Mouse (Mus musculus) cerebellum, adult 18-20 months (tissue): Measurements from ENCODE around the gene Tef.
A peak's percentile ranks its signal among the peaks of the same experiment; 100 is the strongest.

Experiments used
- DNase-seq, 2 experiments: peaks; one replicate each; pipeline ENCODE4 v3.0.0; 2021

Gene Tef

DNA sequence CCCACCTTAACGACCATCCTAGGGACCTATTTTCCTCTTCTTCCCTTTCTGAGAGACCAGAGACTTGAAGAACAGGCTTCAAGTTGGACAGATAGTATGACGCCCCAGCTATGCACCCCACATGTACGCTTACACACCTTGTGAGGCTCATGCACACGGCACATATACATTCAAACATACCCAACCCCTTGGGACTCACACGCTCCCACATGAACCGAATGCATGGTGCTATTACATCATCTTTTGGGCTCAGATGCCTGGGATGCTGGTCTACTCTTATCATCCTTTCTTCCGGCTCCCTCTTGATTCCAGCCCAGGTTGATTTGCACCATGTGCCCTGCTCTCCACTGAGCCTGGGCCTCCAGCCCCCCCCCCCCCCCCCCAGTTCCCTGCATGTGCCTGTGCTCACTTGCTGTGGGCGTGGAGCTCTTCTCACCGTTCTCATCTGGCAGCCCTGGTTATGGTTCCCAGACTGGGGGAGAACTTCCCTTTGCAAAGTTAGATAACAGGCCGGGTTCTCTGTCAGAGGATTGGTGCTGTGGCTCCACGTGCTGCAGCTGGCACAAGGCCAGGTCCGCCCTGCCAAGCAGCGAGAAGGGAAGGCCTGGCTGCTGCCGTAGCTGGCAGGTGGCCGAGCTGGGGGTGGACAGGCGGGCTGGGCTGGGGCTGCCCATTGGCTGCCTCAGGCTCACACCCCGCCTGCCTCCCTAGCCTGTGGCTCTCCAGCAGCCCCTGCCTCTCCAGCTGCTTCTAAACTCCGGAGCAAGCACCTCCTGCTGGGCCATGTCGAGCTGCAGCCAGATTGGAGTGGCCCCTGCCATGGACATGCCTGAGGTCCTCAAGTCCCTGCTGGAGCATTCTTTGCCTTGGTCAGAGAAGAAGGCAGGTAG is at the start of gene Tef:
TSS of gene Tef (plus strand) at position 421 of the 890 bp plus-strand sequence.
- DNase-seq = peak; percentile 99 to 100

DNA sequence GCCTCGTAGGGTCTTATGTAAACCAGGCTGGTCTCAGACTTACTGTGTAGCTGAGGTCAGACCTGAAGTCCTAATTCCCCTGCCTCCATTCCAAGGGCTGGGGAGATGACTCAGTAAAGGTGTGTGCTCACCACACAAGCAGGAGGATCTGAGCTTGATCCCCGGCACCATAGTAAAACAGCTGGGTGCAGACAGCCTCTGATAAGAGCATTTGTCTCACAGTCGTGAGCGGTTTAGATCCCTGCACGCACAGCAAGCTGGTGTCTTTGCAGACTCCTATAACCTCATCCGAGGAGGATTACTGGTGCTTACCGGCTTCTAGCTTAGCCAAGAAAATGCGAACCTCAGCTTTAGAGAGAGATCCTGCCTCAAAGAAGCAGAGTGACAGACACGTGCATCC is 48.6 kb upstream of the Tef start:
- DNase-seq = no peak

DNA sequence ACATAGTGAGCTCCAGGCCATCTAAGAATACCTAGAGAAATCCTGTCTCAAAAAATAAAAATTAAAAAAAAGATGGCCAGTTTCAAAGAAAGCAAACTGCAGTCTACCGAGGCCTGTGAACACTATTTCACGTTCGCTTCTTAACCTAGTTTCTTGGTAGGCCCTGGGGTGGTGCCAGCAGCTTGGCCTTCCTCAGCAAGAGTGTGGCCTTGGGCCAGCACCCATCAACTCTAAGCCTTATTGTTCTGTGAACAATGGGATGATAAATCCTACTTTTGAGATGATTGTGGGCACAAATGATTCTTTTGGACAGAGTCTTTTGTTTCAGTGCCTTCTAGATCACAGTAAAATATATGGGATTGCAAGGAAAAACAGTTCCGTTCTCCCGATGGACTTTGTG is 43.5 kb upstream of the Tef start:
- peak; percentile 64 to 66 for DNase-seq

DNA sequence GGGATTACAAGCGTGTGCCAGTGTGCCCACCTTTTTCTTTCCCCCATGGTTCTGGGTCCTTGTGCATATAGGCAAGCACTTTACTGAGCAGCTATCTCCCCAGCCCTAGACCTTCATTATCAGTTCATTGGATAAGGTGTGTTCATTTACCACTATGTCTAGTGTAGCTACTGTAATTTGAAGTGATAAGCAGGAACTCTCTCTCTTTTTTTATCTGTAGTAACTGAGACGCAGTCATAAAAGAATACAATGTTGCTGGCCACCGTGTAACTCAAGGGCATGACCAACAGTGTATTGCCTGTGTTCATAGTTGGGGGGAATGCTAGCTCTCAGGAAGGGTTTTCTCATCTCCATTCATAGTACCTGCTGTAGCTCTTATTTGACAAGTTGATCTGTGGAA is 42.7 kb upstream of the Tef start:
- DNase-seq = no peak

DNA sequence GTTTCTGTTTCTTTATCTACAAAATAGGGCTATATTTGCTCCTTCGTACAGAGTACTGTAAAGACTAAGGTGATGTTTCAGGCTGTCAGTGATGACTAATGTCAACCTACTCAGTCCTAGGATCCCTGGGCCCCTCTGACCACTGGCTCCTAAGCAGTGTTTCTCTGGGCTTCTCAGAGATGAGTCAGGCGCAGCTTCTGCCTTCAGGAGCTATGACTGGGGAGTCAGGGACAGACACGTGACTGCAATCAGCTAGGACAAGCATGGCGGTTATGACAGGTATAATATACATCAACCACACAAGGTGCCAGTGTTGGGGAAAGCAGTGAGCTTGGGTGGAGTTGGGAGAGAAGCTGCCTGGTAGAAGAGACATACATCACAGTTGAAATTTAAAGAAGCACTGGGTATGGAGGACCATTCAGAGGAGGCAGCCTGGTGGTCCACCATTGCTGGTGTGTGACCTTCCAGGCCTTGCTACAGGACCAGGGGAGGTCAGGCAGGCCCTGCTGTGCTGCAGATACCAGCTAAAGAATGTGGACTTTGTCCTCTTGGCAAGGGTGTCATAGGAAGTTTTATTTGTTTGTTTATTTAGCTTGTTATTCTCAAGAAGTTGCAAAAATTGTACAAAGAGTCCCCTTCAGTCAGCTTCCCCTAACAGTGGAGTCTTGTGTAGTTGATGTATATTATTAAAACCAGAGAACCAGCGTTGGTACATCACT is 41.7 kb upstream of the Tef start:
- no peak for DNase-seq

DNA sequence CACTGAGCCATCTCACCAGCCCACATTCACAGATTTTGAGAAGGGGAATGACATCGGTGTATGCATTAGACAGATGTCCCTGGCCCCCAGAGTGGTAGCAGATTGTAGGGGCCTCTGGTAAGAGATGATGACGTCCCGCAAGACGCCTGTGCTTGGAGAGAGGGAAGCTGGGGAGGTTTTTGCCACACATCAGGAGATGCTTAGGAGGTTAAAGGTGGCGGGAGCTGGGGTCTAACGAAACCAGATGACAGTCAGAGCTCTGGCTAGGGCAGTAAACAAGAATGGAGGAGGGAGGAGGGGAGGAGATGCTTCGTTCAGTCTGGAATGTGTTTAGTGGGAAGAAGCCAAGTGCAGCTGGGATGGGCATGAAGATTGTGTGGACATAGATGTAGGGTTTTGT is 40.8 kb upstream of the Tef start:
- DNase-seq = no peak

DNA sequence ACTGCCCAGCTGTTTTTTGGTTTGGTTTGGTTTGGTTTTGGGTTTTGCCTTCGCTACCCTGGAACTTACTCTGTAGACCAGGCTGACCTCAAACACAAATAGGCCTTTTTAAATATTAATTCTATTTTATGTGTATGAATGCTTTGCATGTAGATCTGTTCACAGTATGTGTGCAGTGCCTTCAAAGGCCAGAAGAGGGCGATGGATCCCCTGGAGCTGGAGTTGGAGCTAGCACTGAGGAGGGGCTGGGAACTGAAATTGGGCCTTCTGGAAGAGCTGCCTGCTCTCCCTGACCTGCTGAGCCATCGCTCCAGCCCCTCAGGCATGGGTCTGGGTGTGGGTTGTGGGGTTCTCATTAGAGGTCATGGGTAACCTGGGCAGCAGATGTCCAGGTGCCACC is 40.3 kb upstream of the Tef start:
- no peak for DNase-seq

DNA sequence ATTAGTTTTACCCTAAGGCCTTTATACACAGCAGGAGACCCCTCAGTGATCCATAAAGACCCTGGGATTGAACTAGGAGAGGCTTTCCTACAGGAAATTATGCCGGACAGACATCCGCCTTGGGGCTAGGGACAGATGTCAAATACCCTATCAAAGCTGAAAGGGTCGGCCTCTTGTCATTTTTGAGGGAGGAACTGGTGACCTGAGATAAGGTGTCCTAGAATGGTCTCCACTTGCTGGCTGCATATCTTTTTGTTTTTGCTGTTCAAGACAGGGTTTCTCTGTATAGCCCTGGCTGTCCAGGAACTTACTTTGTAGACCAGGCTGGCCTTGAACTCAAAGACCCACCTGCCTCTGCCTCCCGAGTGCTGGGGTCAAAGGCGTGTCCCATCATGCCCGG is 37.6 kb upstream of the Tef start:
- no peak for DNase-seq

DNA sequence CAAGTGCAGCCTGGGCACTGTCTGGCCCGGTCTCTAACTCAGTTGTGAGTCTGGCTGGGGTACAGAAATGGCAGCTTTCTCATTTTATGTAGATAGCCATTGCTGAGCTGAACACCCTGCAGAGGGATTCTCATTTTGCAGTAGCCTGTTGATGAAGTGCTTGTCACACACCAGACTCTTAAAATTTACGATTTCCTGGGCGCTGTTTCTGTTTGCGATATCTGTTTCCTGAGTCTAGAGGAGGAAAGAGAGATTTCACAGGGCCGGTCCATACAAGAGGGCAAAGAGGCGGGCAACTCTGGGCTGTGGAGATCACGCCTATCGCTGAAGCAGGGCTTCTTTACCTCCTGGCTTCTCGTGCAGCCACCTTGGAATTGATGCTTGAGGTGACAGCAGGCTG is 36.6 kb upstream of the Tef start:
- DNase-seq = no peak

DNA sequence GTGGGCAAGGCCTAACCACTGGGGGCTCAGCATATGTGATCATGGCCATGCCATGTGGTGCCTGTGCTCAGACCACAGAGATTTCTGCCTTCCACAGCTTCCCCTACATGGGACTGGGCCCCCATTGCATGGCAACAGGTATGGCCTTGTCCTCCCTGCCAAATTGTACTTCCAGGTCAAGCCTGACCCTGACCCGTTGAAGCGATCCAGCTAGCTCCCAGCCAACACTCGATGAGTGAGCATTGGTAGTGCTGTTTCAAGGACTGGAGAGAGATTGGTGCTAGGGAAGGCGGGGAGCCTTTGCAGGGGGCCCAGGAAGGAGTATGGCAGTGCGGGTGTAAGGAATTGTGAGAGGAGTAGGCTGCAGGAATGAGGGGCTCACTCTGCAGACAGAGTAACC is 35.8 kb upstream of the Tef start:
- no peak for DNase-seq

DNA sequence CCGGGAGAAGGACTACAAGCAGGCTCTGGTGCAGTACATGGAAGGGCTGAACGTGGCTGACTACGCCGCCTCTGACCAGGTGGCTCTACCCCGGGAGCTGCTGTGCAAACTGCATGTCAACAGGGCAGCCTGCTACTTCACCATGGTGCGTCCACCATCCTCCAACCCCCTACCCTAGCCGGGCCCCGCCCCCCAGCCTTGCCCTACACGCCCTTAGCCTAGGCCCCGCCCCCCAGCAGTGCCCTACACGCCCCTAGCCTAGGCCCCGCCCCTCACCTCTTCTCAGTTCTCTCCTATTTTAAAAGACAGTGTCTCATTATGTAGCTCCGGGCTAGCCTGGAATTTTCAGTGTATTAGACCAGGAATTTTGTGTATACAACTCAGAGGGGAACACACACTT is 33.2 kb upstream of the Tef start:
- no peak for DNase-seq

DNA sequence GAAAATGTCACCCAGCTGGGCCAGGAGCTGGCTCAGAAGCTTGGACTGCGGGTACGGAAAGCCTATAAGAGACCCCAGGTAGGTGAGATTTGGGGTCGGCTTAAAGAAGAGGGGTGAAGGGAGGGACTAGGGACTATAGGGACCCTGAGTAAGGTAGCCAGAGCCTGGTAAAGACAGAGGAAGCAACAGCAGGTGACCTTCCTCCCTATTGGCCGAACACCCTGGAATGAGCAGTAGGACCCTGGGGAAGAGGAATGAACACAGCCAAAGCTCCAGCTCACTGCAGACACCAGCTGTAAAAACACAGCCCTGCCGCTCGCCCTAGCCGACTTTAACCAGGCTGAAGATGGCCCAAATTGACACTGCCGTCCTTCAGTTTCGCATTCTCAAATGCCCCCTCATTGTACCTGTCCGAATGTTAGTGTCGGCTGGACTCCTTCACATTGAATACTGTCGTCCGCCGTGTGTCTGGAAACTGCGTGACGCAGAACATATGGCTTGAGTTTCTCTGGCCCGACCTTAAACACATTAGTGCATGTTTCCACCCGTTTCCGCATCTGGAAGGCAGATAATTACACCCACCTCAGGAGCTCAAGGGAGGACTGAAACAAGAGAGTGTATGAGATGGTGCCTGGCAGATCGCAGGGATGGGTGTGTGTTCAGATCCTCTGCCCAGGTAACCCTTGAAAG is 29.6 kb upstream of the Tef start:
- no peak for DNase-seq

DNA sequence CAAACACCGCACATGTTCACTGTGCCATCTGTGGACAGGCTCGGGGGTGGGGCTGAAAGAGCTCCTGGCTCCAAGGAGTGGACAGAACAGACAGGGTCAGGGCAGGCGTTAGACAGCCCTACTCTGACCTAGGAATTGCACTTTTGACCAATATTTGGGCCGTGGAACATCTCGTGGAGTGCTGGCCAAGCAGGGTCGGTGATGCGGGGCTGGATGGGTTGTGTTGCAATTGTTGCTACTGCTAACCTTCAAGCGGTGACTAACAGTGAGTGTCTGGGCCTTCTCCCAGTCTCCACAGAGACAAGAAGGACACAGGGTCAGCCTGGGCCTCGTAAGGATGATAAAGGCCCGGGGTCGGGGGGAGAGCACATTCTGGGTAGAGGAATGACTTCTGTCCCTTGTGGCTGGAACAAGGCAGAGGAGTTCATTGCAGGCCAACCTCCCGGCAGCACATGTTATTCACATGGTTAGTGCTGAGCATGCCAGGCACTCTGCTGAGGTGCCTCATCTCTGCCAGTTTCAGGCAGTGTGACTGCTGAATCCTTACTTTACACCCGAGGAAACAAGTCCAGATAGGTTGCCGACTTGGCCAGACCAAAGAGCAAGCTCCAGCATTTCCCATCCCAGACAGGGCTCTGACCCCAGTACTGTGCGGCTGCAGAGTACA is 27.6 kb upstream of the Tef start:
- peak; percentile 55 to 58 for DNase-seq

DNA sequence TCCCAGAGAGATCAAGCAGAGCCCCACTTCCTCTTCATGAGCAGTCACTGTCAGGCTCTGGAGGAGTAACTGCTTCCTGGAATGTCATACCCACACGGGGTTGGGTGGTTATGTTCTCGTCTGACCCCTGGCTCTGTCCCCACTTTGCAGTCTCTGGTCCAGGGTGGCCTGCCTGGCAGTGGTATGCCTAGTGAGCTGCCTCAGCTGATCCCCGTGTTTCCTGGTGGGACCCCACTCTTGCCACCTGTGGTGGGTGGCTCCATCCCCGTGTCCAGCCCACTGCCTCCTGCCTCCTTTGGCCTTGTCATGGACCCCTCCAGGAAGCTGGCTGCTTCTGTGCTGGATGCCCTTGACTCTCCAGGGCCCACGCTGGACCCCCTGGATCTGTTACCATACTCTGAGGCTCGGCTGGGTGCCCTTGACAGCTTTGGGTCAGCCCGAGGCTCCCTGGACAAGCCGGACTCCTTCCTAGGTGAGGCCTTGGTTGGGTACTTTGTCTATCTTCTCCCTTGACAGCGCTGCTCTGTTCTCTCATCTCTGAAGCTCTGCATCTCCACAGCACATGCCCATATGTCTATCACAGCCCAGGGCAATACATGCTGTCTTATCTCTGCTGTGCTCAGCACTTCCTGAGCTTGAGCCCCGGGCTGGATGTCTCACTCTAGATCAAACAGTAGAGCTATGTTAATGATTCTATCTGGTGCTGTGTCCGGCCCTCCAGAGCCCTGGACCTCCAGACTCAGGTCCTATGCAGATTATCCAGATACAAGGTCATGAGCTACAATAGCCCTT is 25.4 kb upstream of the Tef start:
- DNase-seq = no peak

DNA sequence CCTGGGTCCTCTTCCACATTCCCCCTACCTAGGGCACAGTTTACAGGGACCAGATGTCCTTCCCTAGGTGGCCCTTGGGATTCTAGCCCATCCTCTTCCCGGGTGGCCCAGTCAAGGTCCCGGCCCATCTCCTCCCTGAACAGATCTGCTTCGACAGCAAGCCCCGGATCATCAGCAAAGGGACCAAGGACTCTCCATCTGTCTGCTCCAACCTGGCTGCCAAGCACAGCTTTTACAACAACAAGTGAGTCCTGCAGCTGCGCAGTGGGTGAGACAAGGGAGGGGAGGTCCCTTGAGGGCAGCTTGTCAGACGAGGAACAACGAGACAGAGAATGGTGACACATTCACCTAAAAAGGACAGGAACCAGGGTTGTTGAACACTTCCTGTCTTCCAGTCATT is 20.4 kb upstream of the Tef start:
- DNase-seq = peak; percentile 55 to 63

DNA sequence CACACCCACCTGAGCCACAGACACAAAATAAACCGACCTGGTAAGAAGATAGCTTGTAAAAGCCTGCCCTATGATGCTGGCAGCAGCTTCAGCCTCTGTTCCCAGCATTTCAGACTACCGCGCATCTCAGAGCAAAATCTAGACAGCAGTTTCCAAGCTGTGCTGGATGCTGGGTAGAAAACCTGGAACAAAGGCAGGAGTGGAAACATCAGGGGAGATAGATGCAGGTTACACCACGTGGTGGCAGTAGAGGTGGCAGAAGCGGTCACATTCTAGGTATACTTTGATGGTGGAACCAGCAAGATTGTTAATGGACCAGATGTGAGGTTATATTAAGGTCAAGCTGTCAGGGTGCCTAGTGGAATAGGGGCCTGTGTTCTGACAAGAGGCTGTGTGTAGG is 17.5 kb upstream of the Tef start:
- DNase-seq = peak; percentile 64 to 70

DNA sequence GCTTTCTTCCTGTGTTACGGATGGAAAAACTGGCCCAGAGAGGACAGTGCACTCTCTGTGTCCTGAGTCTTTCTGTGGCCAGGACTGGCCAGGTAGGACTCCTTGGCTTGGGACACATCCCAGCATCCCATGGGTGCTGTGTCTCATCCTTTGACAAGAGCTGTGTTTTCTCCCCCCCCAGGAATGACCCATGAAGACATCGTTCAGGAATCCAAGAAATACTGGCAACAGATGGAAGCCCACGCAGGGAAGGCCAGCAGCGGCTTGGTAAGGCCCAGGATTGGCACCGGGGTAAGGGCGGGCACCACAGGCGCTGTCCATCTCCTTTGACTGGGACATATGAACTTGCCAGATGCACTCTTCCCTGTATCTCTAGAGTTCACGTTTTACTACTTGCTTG is 16.5 kb upstream of the Tef start:
- DNase-seq = peak; percentile 45 to 52

DNA sequence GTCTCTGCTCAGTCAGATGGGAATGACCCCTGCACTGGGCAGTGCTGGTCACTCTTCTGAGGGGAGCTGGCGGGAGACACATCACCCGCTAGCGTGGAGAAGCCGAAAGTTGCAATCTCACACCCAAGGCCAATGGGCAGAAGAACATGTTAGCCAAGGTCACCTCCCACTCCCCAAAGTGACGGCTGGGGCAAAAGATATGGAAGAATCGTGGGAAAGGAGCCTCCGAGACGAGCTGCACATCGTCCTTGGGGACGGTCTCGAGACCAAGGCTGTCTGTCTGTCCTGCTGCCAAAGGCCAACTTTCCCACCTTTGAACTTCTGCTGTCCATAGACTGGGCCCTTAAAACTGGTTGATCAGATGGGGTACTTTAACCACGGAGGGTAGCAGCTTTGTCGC is 14.7 kb upstream of the Tef start:
- DNase-seq = no peak

DNA sequence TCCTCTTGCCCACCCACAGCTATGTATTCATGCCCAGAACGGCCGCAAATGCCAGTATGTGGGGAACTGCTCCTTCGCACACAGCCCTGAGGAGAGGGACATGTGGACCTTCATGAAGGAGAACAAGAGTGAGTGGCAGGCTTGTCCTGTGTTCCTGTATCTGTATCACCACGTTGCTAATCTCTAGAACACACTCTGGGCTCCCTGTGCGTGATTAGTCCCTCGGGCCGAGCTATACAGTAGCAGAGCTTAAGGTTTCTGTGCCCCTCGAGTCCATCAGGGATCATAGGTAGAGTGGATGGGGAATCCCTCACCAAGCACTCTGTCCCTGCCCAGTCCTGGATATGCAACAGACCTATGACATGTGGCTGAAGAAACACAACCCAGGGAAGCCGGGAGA is 9.8 kb upstream of the Tef start:
- no peak for DNase-seq

DNA sequence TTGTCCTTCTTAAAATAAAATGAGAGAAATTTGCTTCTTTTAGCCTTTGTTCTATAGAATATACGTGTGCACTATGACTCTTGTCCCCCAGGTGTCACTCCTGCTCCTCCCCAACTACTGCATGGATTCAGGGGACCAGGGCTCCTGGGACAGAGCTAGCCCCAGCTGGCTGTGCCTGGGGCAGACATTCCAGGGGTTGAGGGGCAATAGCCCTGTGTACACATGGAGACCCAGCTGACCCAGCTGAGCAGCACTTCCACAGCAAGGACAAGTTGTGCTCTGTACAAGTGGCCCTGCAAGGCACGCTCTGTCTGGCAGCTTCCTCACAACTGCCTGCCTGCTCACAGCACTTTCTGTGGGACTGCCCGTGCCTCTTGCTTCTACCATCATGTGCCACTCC is 6.0 kb upstream of the Tef start:
- DNase-seq = no peak

DNA sequence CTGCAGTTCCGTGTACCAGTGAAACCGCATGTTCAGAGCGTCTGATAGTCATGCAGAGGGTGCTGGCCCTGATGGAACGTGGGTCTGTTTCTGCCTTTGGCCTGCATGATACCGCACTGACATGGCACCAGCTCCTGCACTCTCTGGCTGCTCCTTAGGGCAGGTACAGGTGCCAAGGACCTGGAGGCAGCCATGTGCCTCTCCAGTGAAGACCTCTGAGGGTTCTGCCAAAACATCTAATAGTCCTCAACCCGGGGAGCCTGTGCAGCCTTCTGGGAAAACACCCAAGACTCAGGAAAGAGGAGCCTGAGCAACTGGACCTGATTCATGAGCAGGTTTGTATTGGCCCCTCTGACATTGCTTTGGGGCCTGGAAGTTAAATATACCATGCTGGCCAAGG is 4.4 kb upstream of the Tef start:
- DNase-seq = no peak

DNA sequence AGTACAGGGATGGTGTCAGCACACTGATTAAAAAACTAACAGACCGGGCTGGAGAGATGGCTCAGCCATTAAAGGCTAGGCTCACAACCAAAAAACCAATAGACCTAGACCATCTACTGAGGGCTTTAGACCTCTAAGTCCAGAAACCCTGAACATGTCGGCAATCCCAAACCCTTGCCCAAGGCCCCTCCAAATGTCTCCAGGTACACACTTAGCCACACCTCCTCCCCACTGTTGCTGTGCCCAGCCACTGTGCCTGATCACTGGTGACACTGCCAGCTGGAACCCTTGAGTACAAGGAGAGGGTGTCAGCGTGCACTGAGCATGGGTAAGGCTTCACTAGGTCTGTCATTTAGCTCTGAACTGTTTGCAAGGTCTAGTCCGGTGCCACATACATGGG is 3.8 kb upstream of the Tef start:
- no peak for DNase-seq

DNA sequence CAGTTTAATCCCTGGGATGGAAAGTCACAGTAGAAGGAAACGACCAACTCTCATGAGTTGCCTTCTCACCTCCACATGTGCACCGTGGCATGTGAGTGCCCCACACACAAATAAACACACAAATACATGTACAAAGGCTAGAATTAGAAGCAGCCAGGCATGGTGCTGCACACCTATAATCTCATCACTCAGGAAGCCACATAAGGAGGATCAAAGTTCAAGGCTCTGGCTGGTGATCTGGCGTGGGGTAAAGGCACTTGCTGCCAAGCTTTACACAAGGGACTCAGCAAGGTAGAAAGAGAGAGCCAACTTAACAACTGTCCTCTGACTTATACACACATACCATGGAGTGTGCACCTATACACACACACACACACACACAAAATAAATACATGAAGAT is 1.8 kb upstream of the Tef start:
- DNase-seq = no peak
